Mouse (Mus musculus) layer of hippocampus, postnatal 36 days (tissue): ENCODE data around the gene Sugct. TPM values are rescaled to one million over a fixed set of nuclear protein-coding genes. Genes with fewer than 3 reads are reported as not detected.

ENCODE experiments used
- DNase-seq, 2 experiments: peaks; one replicate each; pipeline ENCODE4 v3.0.0; 2022
- total RNA-seq, 2 experiments: library from RNA; stranded (reverse); gene quantifications; 2 replicates each; pipeline ENCODE4 v1.2.3; 2021

Sugct gene
- total RNA-seq, 2 experiments from 2014 or later = 1.8 to 2.5 TPM

DNA sequence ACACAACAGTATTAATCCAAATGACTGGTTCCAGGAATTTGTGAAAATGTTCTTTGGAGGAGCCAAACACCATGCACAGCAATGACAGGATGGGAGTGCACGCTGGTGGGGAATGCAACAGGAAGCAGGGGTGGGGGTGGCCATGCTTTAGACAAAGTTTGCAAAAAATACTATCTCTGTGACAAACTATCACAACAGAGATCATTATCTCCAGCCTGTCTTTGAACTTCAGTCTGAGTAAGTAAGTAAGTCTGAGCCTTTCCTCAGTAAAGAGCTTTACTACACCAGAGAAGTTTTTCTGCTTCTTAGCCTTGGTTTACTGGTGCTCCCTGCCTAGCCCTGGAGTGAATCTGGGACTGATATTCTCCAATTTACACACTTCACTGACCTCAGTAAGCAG, 664.6 kb downstream of the Sugct start:
- no peak for DNase-seq

DNA sequence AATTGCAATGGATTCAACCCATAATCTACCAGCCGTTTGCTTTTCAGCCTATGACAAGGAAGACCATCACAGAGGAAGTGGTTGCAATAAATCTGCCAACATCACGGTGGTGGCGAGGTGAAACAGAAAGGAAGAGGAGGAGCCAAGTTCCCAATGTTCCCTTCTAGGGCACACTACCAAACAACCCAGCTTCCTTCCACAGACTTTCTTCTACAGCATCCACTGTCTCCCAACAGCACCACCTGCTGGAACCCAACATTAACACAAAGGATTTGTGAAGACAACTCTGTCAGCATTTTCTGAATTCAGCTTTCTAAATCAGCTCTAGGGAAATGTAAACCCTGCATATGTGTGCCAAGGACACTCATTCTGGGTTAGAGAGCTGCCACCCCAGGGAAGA, 666.8 kb downstream of the Sugct start:
- DNase-seq = peak; percentile 6 to 24

DNA sequence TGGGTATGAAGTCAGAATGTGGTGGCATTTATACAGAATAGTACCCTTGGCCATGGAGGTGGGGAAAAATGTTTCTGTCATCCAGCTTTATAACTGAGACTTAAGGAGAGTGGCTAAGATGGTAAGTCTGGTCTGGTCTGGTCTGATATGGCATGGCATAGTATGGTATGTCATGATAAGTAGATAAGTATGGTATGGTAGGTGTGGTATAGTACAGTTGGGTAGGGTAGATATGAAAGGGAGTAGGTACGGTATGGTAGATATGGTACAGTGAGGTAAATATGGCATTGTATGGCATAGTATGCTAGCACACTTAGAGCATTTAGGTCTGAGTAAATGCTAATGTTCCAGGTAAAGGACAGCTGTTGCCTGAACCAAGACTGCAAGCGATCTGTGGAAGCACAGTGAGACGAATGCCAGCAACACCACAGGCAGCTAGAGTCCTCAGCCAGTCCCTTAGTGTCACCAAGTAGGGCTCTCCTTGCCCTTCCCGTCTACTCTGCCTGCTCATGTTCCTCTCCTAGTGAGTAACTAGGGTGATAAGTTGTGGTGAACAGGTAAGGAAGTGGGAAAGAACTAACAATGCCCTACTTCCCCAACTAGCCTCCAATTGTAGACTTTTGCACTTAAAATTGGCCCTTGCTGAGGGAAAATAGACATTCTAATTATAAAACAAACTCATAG, 667.4 kb downstream of the Sugct start:
- DNase-seq = no peak

DNA sequence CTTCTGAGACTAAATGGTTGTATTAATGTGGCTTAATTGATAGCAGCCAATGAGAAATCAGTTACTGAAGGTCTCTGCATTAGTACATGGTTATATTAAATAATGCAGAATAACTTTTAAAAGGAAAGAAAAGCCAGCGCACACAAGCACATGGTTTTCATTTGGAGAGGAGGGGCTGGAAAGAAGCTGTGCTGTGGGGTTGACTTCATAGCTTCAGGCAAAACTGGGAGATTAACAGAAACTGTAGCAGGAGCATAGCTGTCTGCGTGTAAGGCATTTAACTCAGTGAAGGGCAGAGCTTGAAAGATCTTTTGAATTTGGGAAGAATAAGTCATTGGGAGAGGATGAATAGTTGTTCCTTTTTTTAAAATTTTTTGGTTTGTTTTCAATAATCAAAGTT, 668.4 kb downstream of the Sugct start:
- no peak for DNase-seq

DNA sequence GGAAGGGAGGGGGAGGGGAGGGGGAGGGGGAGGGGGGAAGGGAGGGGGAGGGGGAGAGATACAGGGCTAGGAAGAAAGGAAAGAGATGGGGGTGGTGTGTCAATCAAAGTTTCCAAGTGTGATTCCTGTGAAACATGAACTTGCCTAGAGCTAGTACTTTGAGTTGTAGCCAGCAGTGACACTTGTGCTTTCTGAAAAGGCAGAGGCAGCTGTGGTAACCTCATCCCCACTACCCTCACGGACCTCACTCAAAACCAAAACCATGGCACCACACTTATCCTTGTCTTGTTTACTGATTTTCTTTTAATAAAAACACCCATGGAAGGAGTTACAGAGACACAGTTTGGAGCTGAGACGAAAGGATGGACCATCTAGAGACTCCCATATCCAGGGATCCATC, 698.9 kb downstream of the Sugct start:
- no peak for DNase-seq

DNA sequence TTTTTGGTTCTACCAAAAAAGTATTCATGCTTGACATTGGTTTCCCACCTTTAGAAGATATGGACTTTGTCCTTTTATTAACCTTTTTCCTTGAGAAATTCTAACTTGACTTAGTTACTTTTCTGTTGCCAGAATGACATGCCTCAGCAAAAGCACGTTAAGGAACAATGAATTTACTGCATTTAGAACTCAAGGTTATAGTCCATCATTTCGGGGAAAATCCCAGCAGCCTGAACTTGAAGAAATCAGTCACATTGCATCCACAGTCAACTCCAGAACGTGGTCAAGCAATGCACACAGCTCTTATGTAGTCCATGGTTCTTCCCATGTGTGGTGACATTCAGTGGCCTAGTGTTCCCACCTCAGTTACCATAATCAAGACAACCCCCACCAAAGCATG, 700.0 kb downstream of the Sugct start:
- no peak for DNase-seq

DNA sequence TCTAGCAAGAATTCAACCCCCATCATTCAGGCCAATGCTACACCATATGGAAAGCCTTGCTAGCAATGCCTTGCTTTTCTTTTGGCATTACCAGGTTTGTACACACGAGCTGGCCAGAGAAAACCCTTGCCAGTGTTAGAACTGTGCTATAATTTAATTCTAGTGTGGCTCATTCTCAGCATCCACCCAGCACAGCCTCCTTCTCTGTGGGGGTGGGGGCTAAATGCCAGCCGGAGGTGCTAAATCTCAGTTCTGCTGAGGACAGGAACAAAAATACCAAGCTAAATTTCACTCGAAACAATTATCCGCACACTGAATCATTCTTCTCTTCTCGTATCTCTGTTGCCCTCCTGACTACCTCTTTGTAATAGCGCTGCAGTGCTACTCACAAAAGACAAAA, 717.6 kb downstream of the Sugct start:
- DNase-seq = peak in 1 of 2 experiments; percentile 23

DNA sequence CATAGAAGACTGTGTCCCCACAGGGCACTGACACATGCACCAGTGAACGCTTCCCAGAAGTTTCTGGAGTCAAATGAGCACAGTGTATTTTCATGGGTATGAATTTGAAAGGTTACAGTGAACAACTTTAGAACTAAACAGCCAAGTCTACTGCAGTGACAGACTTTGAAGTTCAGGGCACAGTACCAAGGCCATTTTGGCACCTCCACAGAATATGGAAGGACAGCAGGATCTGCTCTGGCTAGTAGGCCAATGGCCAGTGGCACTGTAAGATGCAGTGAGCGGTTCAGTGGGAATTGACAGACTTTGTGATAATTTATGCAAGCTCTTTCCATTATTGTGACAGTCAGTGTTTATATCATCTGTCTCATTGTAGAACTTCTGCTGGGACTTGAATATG, 724.1 kb downstream of the Sugct start:
- DNase-seq = no peak

DNA sequence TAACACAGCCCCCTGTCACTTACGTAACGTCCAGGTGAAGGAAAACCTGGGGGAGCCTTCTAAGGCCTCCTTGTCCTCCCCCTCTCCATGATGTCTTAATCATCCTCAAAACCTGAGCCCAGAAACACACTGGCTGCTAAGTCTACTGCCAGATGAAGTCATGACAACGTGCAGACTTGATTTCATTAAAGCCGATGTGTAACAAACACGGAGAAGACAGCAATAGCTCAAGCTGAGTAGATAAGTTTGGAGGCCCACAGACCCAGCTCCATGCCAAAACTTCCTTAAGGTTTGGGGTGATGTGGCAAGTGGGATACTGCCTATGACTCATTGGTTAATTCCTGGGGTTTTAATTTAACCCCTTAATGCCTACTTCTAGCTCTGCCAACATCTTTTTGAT, 726.4 kb downstream of the Sugct start:
- DNase-seq = no peak

DNA sequence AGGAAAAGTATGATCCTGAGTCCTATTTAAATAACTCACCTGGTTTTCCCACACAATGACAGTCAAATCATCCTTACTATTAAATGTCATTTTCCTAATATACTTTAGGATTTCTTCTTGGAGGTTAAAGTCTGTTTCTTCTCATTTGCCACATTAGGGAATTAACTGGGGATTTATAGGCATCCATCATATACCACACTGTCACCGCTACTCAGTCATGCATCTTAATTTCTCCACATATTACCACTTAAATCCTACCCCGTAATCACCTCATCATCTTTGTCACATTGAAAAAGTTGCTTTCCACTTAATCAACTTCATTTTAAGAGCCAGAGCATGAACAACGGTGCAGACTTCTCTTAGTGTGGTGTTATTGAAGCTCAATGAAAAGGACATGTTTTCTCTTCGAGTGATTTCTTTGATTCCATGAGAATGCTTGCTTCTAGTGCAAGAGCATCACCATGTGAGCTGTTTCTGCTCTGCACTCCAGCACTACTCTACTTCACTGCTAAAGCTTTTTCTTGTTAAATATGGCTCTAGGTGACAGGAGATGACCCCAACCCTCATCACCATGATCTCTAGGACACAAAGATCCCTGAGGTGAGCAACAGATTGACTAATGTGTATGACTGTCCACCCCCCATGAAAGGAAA, 730.4 kb downstream of the Sugct start:
- no peak for DNase-seq

DNA sequence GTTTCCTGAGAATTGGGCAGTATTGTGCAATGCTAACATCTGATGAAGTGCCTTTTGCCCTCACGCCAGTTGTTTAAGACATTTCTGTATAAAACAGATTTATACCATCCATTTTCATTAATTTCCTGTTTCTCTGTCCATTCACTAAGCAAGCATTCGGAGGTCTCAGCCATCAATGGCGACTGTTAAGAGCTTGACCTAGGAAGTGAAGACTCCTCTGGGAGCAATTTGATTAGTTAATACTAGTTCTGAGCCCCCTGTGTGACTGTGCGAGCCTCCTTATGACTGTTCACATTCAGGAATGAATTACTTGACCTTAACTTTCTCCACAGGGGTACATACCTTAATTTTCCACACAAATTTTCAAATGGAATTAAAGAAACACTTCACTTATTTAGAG, 743.3 kb downstream of the Sugct start:
- no peak for DNase-seq

DNA sequence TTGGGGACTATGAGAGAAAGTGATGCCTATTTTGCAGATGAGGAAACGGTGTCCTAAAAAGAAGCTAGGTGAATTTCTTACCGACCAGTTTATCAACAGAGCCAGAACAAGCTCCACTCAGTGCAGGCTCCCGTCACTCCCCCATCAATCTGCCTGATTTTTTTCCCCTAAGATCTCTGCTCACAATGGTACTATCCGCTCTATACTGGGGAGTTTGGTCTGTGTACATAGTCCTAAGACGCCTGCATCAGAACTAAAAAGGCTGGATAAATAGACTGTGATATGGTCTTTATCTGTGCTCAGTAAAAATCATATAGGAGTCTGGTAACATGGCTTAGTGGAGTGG, 755.9 kb downstream of the Sugct start:
- no peak for DNase-seq

DNA sequence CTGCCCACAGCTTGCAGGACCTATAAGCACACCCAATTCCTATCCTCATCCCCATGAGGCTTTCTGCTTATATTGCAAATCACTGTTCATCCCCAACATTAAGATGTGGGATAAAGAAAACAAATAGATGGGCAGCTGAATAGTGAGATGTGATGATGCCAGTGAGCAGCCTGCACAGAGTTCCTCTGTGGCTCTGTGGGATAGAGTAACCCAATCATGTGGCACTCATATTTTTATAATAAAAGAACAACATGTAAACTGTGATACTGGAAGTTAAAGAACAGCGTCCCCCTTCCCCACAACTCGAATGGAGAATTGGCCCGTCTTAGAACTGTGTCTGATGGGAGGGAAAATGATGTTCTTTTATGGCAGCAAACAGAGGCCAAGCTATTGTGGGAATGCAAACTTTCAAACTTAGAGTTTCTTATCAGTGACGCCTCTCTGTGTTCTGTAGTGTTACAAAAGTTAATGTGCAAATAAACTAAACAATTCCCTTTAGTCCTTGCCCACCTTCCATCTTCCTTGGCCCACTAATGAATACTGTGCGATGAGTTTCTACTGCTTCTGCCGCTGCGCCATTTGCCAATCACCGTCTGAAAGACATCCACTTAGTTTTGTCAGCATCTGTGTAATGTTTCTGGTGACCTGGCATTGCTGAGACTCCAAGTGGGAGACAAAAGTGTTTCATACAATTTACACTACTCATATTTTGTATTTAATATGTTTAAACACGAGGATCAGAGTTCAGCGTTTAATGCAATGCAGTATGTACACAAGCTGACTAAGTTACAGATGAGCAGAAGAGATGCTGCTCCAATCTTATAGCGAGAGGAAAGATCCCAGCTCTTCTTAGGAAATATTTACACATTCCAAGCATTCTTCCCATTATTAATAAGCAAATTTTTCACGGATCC, 756.5 kb downstream of the Sugct start:
- no peak for DNase-seq

DNA sequence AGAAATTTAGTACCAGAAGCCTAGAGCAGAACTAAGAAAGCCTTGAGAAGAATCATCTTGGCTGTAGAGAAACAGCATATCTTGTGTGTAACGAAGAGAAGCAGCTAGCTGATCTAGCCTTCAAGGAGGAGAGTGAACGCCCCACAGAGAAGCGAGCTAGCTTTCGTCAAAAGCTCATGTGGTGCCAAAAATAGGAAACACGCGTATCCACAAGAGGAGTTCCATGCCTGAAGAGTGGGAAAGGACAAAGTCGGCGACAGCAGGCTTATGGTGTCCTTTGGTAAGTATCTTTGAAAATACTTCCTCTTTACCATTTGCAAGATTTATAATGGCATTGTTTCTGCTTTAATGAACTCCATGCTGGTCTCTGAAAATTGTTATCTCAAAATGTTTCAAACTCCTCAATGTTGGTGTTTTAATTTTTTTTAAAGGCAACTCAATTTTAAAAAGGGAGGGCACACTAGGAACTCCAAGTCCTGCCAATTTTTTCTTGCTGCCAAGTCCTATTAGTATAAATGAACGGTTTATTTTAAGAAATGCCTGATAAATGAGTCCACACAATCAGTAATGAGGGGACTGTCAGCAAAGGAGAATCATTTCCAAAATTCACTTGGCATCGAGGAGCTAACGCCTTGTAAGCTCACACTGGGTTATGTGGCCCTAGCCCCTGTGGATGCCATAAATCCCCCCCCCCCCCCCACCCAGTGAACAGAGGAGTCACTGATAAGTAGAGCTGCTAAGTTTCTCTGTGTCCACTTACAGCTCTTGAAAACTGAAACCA, 757.7 kb downstream of the Sugct start:
- peak in 1 of 2 experiments; percentile 27 for DNase-seq

DNA sequence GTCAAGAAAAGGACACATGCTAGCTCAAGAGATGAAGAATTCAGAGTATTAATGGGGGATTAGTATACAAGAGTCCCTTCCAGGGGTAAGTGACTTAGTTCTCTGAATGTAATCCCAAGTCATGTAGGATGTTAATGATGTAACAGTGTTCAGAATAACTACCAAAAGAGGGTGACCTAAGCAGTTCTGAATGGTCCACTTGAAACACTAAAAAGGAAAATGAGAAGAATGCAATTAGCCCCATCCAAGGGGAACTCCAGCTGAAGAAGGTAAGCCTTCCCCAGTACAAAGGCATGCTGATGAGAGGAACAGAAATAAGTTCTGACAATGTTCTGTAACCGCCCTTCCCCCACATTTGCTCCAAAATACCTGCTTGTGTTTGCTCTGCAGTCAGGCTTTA, 760.3 kb downstream of the Sugct start:
- DNase-seq = no peak

DNA sequence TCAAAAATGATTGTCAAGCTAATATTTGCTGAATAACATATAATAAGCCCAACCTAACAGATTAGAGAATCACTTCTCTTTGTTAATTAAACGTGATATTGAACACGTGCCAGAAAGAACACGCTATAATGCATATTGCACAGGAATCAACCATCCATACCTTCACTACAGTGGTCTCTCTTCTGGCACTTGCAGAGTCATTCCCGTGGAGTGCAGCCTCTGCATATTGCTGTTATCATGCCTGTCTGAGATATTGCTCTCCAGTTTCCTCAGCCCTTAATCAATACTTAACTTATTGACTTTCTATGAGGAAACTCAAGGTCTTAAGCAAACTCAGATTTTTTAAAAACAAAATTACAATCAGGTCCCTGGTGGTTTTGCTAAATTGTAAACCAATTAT, 761.8 kb downstream of the Sugct start:
- no peak for DNase-seq

DNA sequence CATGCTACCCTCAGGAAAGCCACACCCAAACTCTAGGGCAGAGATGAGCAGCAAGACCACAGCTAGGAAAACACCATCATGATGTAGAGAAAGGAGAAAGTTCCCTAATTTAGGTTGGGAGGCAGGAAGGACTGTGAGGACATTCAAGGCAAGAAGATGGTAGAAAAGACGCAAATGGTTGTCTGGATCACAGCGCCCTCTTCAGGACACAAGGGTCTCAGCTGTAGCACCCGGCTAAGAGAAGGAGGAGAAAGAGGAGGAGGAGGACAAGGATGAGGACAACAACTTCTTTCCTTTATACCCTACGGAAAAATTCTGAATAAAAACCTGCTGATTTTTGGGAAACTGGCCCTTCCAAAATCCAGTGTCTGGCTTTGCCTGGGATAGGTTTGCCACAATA, 774.0 kb downstream of the Sugct start:
- no peak for DNase-seq

DNA sequence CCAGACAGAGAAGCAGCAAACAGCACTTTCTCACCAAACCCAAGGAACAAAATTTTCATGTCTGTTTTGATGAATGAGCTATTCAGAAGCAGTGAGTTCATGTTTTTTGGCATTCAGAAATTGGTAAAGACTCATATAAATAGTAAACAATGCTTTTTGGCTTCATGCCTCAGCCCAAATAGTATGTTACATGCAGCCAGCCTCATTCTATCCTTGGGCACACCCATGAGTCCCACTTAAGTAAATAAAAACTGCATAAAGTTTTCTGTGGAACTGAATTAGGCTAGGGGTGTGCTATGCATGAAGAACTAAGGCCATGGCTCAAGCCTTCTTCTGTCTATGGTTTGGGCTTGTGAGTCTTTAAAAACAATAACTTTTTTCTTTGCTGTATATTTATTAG, 779.7 kb downstream of the Sugct start:
- DNase-seq = no peak

DNA sequence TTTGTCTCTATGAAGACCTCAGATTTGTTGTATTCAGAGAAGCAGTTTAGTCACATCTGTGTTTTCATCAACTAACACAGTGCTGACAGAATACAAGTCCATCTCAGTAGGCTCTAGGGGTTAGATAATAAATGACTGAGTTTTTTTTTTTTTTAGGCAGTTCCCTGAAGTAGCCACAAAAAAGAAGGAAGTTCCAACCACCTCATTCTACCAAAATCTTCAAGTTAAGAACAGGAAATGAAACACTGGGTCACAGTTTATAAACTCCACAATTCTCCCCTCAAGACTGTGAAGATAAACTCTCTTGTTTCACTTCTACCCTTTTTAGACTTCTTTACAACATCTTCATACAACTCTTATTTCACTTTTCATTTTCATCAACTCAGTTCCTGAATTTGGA, 783.1 kb downstream of the Sugct start:
- no peak for DNase-seq

DNA sequence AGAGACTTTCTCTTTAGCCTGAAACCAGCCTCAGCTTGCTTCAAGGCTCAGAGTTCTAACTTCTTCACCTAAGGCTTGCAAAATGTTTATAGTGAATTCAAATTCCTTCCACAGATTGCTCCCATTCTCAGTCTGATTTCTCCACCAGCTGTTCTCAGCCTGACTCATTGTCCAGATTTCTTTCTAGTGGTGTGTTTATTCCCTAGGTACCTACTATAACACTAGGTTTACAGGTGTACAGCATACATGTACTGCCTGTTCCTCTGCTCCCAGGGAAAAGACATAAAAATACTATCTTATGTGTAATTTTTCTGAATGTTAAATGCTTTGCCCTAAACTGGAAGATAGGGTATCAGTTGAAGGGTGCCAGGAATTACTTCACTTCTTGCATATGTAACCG, 788.4 kb downstream of the Sugct start:
- no peak for DNase-seq

DNA sequence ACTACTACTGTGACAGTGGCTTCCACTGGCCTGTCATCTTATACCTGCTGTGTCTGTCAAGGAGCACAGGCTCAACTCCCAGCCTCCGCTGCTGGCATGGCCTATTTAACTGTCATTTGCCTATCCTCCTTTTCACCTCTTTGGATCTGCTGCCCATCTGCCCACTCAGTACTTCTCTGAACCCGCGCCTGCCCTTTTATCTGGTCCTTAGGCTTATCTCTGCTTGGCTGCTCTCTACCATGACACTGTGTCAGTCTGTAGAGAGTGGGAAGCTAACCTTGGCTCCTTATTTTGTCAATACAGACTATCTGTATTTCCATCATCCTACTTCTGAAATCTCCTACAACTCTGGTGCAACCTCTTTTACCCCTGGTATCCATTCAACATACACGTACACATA, 793.9 kb downstream of the Sugct start:
- DNase-seq = no peak

DNA sequence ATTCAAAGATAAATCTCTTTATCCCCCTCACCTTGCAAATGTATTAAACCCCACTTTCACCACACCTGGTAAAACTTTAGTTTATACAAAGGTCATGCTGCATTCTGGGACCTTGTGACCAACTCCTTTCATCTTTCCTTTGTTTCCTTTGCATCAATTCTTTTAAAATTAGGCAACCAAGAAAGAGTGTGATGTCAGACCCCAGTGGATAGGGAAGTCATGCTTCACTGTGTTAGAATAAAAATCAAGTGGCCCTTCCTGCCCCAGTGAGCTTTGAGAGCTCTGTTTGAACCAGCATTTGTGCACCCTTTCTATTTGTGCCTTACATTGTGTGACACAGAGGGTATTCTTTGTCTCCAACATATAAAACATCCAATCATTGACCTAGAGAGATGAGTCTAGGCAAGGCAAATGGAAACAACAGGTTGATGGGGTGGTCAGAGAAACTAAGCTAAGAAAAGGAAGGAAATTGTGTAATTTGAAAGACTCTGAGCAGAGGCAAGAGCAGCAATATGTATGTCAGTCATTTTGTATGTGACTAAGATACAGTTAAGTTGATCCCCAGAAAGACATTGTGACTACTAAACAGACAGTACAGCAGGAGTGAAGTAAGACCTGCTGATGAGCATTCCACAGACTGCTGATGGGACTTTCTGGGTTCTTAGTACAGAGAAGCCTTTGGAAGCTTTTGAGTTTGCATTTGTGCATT, 797.1 kb downstream of the Sugct start:
- DNase-seq = no peak
